Mouse (Mus musculus): ENCODE data around the gene 4930519G04Rik. TPM values are rescaled to one million over a fixed set of nuclear protein-coding genes. Genes with fewer than 3 reads are reported as not detected.

The 4930519G04Rik gene
- polyA plus RNA-seq, 1 experiment from 2014 or later = not detected

- Histone ChIP-seq H3K4me1 (replicated peaks) (peaks cover 12% of the 10 kb centered on the region; the same call in 1 of the 2 replicates), H3K36me3 (no peaks in the 10 kb centered on the region), H3K4me3 (no peak overlapping the region), H3K27ac (replicated peaks) (no peak overlapping the region), H3K9me3 (no peaks in the 10 kb centered on the region), H3K27me3 (no peaks in the 10 kb centered on the region), H3K4me2 (no peak overlapping the region), H3K9ac (no peak overlapping the region)
- 81% methylated on average over 19 of the region's 19 CpGs for WGBS
- no peak for ATAC-seq (ENCODE audit: low read depth)
Observed at GRCm38 (mm10) chr5:114921551-114922365, 68.3 kb downstream of the 4930519G04Rik start.

- no peak overlapping the region for H3K27ac ChIP-seq (replicated peaks)
- no peaks in the 10 kb centered on the region for H3K9me3 ChIP-seq
- H3K36me3 ChIP-seq = no peaks in the 10 kb centered on the region
- no peaks in the 10 kb centered on the region for H3K27me3 ChIP-seq
- H3K4me3 ChIP-seq = no peak overlapping the region
- ATAC-seq (ENCODE audit: low read depth) = no peak
- WGBS = 66% methylated on average over 10 of the region's 10 CpGs
- H3K4me2 ChIP-seq = no peak overlapping the region
- H3K4me1 ChIP-seq (replicated peaks) = peaks cover 12% of the 10 kb centered on the region; the same call in 1 of the 2 replicates
- no peak overlapping the region for H3K9ac ChIP-seq
Observed at GRCm38 (mm10) chr5:114922366-114922731, 68.9 kb downstream of the 4930519G04Rik start.

DNA sequence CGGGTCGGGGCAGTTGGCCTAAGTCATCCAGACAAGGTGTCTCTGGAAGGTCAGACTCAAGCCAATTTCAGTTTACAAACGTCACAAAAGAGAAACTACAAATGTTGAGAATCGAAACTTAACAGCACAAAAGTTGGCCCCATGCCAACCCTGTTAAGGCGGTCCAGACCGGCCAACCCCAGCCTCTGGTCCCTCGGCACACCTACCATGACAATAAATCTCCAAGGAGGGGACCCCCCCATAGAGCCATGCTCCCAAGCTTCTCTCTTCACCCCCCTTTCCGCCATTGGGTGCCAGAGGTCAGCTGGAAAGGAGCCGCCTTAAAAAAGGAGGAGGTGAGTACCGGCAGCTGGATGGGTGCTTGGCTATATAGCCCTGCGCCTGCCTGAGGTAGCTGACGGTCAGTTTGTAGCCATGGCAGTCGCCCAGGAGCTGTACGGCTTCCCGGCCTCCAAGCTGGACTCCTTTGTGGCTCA lies 69.6 kb downstream of the 4930519G04Rik start, which contains the start of gene Oasl1:
TSS of gene Oasl1 (plus strand) at position 243 of the 476 bp plus-strand sequence.
- H3K4me2 ChIP-seq = peak within 1 kb of the TSS; percentile 41

GRCm38 (mm10) chr5:114926153-114926684 lies 72.8 kb downstream of the 4930519G04Rik start:
- H3K4me3 ChIP-seq = no peak overlapping the region
- no peak overlapping the region for H3K27ac ChIP-seq (replicated peaks)
- WGBS = 63% methylated on average over 1 of the region's 1 CpGs
- ATAC-seq (ENCODE audit: low read depth) = no peak
- no peaks in the 10 kb centered on the region for H3K27me3 ChIP-seq
- H3K4me2 ChIP-seq = no peak overlapping the region
- peaks cover 12% of the 10 kb centered on the region; the same call in 1 of the 2 replicates for H3K4me1 ChIP-seq (replicated peaks)
- no peak overlapping the region for H3K9ac ChIP-seq
- no peaks in the 10 kb centered on the region for H3K9me3 ChIP-seq
- no peaks in the 10 kb centered on the region for H3K36me3 ChIP-seq

More for the DNA sequence above, 69.6 kb downstream of the 4930519G04Rik start, which contains the start of gene Oasl1:
- Histone ChIP-seq H3K4me3 (0 out of 2 replicates have a peak within 1 kb of the TSS, but pooled peaks have one; percentile 3), H3K27me3 (no peaks in the 10 kb centered on the region), H3K4me1 (replicated peaks) (peaks cover 12% of the 10 kb centered on the region; the same call in 1 of the 2 replicates), H3K36me3 (no peaks in the 10 kb centered on the region), H3K27ac (replicated peaks) (no peak within 1 kb of the TSS), H3K9me3 (no peaks in the 10 kb centered on the region), H3K9ac (no peak within 1 kb of the TSS)
- 43% methylated on average over 15 of the region's 15 CpGs for WGBS
- ATAC-seq (ENCODE audit: low read depth) = no peak

DNA sequence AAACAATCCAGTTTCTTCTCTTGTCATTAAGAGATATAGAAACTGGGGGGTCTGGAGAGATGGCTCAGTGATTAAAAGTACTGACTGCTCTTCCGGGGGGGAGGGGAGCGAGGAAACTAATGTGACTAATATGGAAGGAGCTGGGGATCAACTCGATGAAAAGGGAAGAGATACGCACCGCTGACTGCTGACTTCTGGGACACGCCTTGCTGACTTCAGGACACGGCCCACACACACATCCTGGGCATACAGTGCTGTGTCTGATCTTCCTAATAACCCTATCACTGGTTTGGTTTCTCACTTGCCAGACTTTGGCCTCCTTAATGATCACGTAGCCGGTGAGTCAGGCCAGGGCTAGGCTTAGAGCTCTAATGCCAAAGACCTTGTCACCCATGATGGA lies 73.3 kb downstream of the 4930519G04Rik start:
- H3K4me3 ChIP-seq = no peak overlapping the region
- H3K4me1 ChIP-seq (replicated peaks) = peaks cover 12% of the 10 kb centered on the region; the same call in 1 of the 2 replicates
- WGBS = 83% methylated on average over 9 of the region's 9 CpGs
- H3K27ac ChIP-seq (replicated peaks) = no peak overlapping the region
- H3K4me2 ChIP-seq = no peak overlapping the region
- ATAC-seq (ENCODE audit: low read depth) = no peak
- peaks cover 3% of the 10 kb centered on the region; the same call in 1 of the 2 replicates for H3K9me3 ChIP-seq
- H3K27me3 ChIP-seq = no peaks in the 10 kb centered on the region
- H3K36me3 ChIP-seq = no peaks in the 10 kb centered on the region
- H3K9ac ChIP-seq = no peak overlapping the region

GRCm38 (mm10) chr5:114931626-114932025 lies 78.2 kb downstream of the 4930519G04Rik start:
- Histone ChIP-seq H3K9me3 (peaks cover 3% of the 10 kb centered on the region; the same call in 1 of the 2 replicates), H3K9ac (no peak overlapping the region), H3K27me3 (no peaks in the 10 kb centered on the region), H3K4me2 (no peak overlapping the region), H3K27ac (replicated peaks) (no peak overlapping the region), H3K36me3 (no peaks in the 10 kb centered on the region), H3K4me1 (replicated peaks) (peaks cover 7% of the 10 kb centered on the region), H3K4me3 (no peak overlapping the region)
- 62% methylated on average over 5 of the region's 5 CpGs for WGBS
- ATAC-seq (ENCODE audit: low read depth) = no peak

- no peak overlapping the region for H3K4me3 ChIP-seq
- ATAC-seq (ENCODE audit: low read depth) = no peak
- H3K27ac ChIP-seq (replicated peaks) = no peak overlapping the region
- no peak overlapping the region for H3K9ac ChIP-seq
- 84% methylated on average over 8 of the region's 8 CpGs for WGBS
- H3K27me3 ChIP-seq = no peaks in the 10 kb centered on the region
- H3K4me2 ChIP-seq = no peak overlapping the region
- no peaks in the 10 kb centered on the region for H3K36me3 ChIP-seq
- H3K9me3 ChIP-seq = peaks cover 3% of the 10 kb centered on the region; the same call in 1 of the 2 replicates
- peaks cover 7% of the 10 kb centered on the region for H3K4me1 ChIP-seq (replicated peaks)
Observed at GRCm38 (mm10) chr5:114933206-114933605, 79.7 kb downstream of the 4930519G04Rik start.

Small RNAs within 50 kb of the gene (microRNA-seq; reads per million reads assigned to microRNA genes)
- 4.4 reads per million, percentile 18 among the genes with 10 or more reads in this experiment for gene Mir6240

Other genes starting within 250 kb of the 4930519G04Rik start
- 0.81 and 1.5 TPM in 2 replicates for gene Trpv4, start 195.2 kb upstream of the 4930519G04Rik start, polyA plus RNA-seq (2015; fragmentation: Nextera tagmentation; extraction: Ambion mirVana)
- gene Gltp, start 162.7 kb upstream of the 4930519G04Rik start, polyA plus RNA-seq (2015; fragmentation: Nextera tagmentation; extraction: Ambion mirVana) = 41.4 and 48.5 TPM in 2 replicates
- gene Tchp, start 145.9 kb upstream of the 4930519G04Rik start, polyA plus RNA-seq (2015; fragmentation: Nextera tagmentation; extraction: Ambion mirVana) = 18.3 and 19.0 TPM in 2 replicates
- gene Ankrd13a, start 79.0 kb upstream of the 4930519G04Rik start, polyA plus RNA-seq (2015; fragmentation: Nextera tagmentation; extraction: Ambion mirVana) = 50.3 and 52.0 TPM in 2 replicates
- 47.5 and 52.1 TPM in 2 replicates for gene Git2, start 78.1 kb upstream of the 4930519G04Rik start, polyA plus RNA-seq (2015; fragmentation: Nextera tagmentation; extraction: Ambion mirVana)
- gene 1500011B03Rik, start 30.2 kb upstream of the 4930519G04Rik start, polyA plus RNA-seq (2015; fragmentation: Nextera tagmentation; extraction: Ambion mirVana) = 243 and 266 TPM in 2 replicates
- 1.3 and 1.4 TPM in 2 replicates for gene Gm9936, start 5.0 kb downstream of the 4930519G04Rik start, polyA plus RNA-seq (2015; fragmentation: Nextera tagmentation; extraction: Ambion mirVana)
- gene Oasl2, start 43.3 kb downstream of the 4930519G04Rik start, polyA plus RNA-seq (2015; fragmentation: Nextera tagmentation; extraction: Ambion mirVana) = 3.3 and 5.1 TPM in 2 replicates
- 0.50 and 0.66 TPM in 2 replicates for gene Oasl1, start 69.6 kb downstream of the 4930519G04Rik start, polyA plus RNA-seq (2015; fragmentation: Nextera tagmentation; extraction: Ambion mirVana)
- gene 2210016L21Rik, start 88.5 kb downstream of the 4930519G04Rik start, polyA plus RNA-seq (2015; fragmentation: Nextera tagmentation; extraction: Ambion mirVana) = 94.9 and 111 TPM in 2 replicates
- 0.10 TPM in 1 of 2 replicates, not detected in the other for gene Hnf1a, start 117.4 kb downstream of the 4930519G04Rik start, polyA plus RNA-seq (2015; fragmentation: Nextera tagmentation; extraction: Ambion mirVana)
- 15.7 and 21.3 TPM in 2 replicates for gene Sppl3, start 157.5 kb downstream of the 4930519G04Rik start, polyA plus RNA-seq (2015; fragmentation: Nextera tagmentation; extraction: Ambion mirVana)
- 32.8 and 33.7 TPM in 2 replicates for gene Gm10401, start 244.6 kb downstream of the 4930519G04Rik start, polyA plus RNA-seq (2015; fragmentation: Nextera tagmentation; extraction: Ambion mirVana)